Mouse (Mus musculus) layer of hippocampus, adult 11-12 months (tissue): ENCODE measurements around the gene Gm37240.

Source experiments
- DNase-seq: peaks from one replicate; pipeline ENCODE4 v3.0.0; 2022; ENCODE audit warnings: low spot score

The Gm37240 gene

GRCm38 (mm10) chr3:85878911-85879310 lies 8.4 kb downstream of the Gm37240 start:
- no peak for DNase-seq

- DNase-seq: no peak
These were observed 23.3 kb downstream of the Gm37240 start for GRCm38 (mm10) chr3:85863996-85864395.

GRCm38 (mm10) chr3:85862886-85863285 lies 24.4 kb downstream of the Gm37240 start:
- no peak for DNase-seq

- no peak for DNase-seq
These were observed 26.3 kb downstream of the Gm37240 start for GRCm38 (mm10) chr3:85860996-85861395.

- no peak for DNase-seq
These were observed 28.0 kb downstream of the Gm37240 start for GRCm38 (mm10) chr3:85859311-85859710.

- no peak for DNase-seq
These were observed 28.9 kb downstream of the Gm37240 start for GRCm38 (mm10) chr3:85858140-85859135.

GRCm38 (mm10) chr3:85857083-85857482 lies 30.2 kb downstream of the Gm37240 start:
- no peak for DNase-seq

- no peak for DNase-seq
These were observed 31.4 kb downstream of the Gm37240 start for GRCm38 (mm10) chr3:85855947-85856346.

- no peak for DNase-seq
These were observed 32.3 kb downstream of the Gm37240 start for GRCm38 (mm10) chr3:85855043-85855442.

GRCm38 (mm10) chr3:85854143-85854542 lies 33.2 kb downstream of the Gm37240 start:
- DNase-seq: no peak

GRCm38 (mm10) chr3:85853715-85854114 lies 33.6 kb downstream of the Gm37240 start:
- DNase-seq: no peak

- DNase-seq: no peak
These were observed 37.2 kb downstream of the Gm37240 start for GRCm38 (mm10) chr3:85850079-85850478.

- DNase-seq: no peak
These were observed 41.0 kb downstream of the Gm37240 start for GRCm38 (mm10) chr3:85846316-85846715.

- no peak for DNase-seq
These were observed 42.0 kb downstream of the Gm37240 start for GRCm38 (mm10) chr3:85845341-85845740.

- no peak for DNase-seq
These were observed 44.5 kb downstream of the Gm37240 start for GRCm38 (mm10) chr3:85842881-85843218.

- DNase-seq: no peak
These were observed 45.0 kb downstream of the Gm37240 start for GRCm38 (mm10) chr3:85842177-85842880.

GRCm38 (mm10) chr3:85841454-85842176 lies 45.7 kb downstream of the Gm37240 start:
- DNase-seq: no peak

GRCm38 (mm10) chr3:85833627-85834026 lies 53.7 kb downstream of the Gm37240 start:
- no peak for DNase-seq

GRCm38 (mm10) chr3:85832490-85833155 lies 54.7 kb downstream of the Gm37240 start:
- DNase-seq: no peak

GRCm38 (mm10) chr3:85831785-85832184 lies 55.5 kb downstream of the Gm37240 start:
- DNase-seq: no peak

- no peak for DNase-seq
These were observed 58.3 kb downstream of the Gm37240 start for GRCm38 (mm10) chr3:85829047-85829446.

GRCm38 (mm10) chr3:85827815-85828214 lies 59.5 kb downstream of the Gm37240 start:
- DNase-seq: no peak
